Comparison of ENCODE assay signal across 20 mouse cellular contexts in genomic region chr8:79151644-79152043, GRCm38 (mm10).
A peak's percentile ranks its signal among the peaks of the same experiment; 100 is the strongest.
DNase-seq lines count a peak whose midpoint lies in the region; ATAC-seq lines count a peak whose summit lies in the region.
"Had no signal": no experiment of that assay in that cellular context is flagged by ENCODE, and none has a peak within 500 bp of the region (broad histone marks: within the 10 kb centered on the region; RNA-seq: fewer than 3 reads in every experiment).

No protein-coding gene starts in this region.

- no peak for DNase-seq in frontal cortex, postnatal 10 days (ENCODE audit: low spot score in 2 of 2)
- DNase-seq in left cerebral cortex, adult 9 months (ENCODE audit: low spot score in 2 of 2), result peak; percentile 33 to 64
- DNase-seq in left cerebral cortex, postnatal 36 days (ENCODE audit: low spot score in 2 of 2), result no peak
- peak; percentile 42 for DNase-seq in brain, adult 2 months (ENCODE audit: low read depth, low spot score)
- no peak for DNase-seq in right cerebral cortex, postnatal 4 days
- no peak for DNase-seq in cerebellum, adult 8-10 months
- DNase-seq: adrenal gland, adult 2 months; adrenal gland, postnatal 14 days; B cell, adult 2 months; cerebellum, adult 11-12 months; cerebellum, adult 9-10 months; cerebellum, postnatal 14 days; gastrocnemius, postnatal 10 days; heart, adult 11 months; heart, postnatal 10 days; heart, postnatal 36 days had no signal

- intact Hi-C loops in left cerebral cortex, postnatal 36 days (cut with DNase I), result no loop called here

- ATAC-seq in frontal cortex, adult (ENCODE audit: low TSS enrichment), result peak; percentile 64
- ATAC-seq: forebrain, embryonic 13.5 days; hindbrain, embryonic 16.5 days; intestine, embryonic 15.5 days had no signal

Comparison
In these comparisons a context has a peak if more than half of its experiments do, and no peak if none do; other contexts are left out.
1. DNase-seq: peak in left cerebral cortex, adult 9 months (2 of 2) and brain, adult 2 months (single experiment); none in frontal cortex, postnatal 10 days (0 of 2), left cerebral cortex, postnatal 36 days (0 of 2), right cerebral cortex, postnatal 4 days (single experiment) and cerebellum, adult 8-10 months (single experiment).